Mouse (Mus musculus) heart, postnatal 25 days (tissue): ENCODE data around the gene Tmem144. TPM values are rescaled to one million over a fixed set of nuclear protein-coding genes. Genes with fewer than 3 reads are reported as not detected.

Experiments
- DNase-seq: peaks from one replicate; pipeline ENCODE4 v3.0.0; 2022; ENCODE audit warnings: low spot score
- intact Hi-C: fragments of 180-260 bp; cut with DNase I; formaldehyde crosslinking; loops from one replicate; pipeline ENCODE4 v1.15.1; 2025
- total RNA-seq, 2 experiments: library from RNA; stranded (reverse); gene quantifications; 2 replicates each; pipeline ENCODE4 v1.2.3; 2021

The Tmem144 gene
- total RNA-seq, 2 experiments from 2014 or later, result 8.1 to 9.1 TPM

DNA sequence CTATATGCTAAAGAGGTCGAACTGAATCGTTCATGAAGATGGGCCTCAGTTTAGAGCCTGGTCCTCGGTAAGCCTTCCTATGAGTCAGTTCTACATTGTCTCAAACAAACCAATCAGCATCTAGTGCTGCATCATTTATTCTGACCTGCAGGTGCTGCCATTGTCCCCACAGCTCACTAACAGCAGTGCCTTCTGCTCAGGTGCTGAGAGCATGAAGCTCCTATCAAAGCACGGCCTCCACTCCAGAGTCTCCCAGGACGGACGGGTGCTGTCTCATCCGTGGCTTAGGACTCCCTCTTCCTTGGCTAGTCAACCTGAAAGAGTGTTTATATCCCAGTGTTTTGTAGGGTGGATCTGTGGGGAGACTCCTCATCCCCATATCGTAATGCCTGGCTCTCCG lies 14.0 kb upstream of the Tmem144 start:
- intact Hi-C loops, result no loop called here
- DNase-seq, result no peak

DNA sequence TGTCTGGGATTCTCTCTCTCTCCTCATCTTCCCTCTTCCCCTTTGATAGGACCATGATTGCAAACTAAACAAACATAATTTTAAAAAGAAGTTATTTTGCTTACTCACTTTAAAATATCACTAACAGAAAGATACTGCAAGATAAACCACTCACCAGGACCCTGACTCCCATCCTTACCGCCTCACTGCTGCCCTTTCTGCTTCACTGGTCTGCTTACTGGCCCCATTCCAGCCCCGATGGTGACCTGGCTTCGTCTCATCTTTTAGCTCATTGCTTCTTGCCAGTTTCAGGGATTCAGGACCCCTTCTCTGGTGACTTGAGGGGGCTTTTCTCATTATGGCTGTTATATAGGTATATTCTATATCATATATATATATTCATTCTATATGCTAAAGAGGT lies 13.5 kb upstream of the Tmem144 start:
- intact Hi-C loops, result no loop called here

DNA sequence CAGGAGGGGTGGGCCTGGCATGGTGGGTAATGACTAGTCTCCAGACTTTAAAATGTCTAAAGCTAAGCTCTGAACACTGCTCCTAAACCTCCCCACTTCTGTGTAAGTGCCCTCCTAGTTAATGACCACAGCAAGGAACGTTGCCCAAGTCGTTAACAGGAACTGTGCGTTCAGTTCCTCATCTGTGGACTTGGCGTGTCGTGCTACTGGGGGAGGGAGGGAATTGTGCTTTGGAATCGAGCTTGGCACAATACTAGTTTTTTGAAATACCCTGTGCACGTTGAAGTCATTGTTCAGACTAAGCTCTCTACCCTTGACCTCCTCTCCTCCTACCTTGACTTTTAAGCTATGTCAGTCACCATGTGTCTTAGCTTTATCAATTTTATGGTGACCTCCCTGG lies 12.3 kb upstream of the Tmem144 start:
- no peak for DNase-seq
- intact Hi-C loops, result no loop called here

More for the DNA sequence above, 13.5 kb upstream of the Tmem144 start:
- no peak for DNase-seq

DNA sequence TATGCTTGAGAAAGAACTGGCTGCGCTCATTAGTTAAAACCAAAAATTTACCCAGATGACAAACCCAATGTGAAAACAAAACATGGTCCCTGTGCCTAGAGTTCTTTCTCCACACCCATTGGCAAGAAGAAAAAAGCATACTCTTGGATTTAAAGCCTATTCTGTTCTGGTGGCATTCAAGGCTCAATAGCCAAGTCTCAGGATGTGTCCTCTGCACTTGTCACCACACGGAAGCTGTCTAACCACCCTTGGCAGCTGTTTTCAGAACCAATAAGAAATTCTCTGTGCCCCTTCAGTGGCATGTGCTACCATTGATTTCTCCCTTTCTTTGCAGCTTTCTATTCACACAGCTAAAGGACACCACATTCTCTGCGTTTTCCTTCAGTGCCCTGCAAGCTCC lies 5.6 kb upstream of the Tmem144 start:
- intact Hi-C loops, result no loop called here
- DNase-seq, result no peak

DNA sequence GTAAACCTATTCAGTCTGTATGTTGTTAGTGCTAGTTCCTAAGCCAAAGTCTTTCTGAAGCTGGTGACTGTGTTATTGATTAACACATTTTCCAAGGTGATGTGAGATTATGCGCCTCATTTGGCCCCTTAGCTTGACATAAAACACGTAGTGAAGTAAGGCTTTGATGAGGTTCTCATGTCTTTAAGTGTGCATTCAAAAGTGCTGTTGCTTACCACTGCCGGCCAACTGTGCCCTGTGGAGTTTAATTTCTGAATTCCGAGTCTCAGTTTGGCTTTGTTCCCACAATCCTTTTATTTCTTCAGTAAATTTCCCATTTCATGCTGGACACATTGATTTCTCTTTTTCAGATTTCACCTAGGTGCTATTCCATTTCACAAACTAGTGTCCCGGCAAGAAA lies 5.2 kb upstream of the Tmem144 start:
- intact Hi-C loops, result no loop called here
- no peak for DNase-seq

DNA sequence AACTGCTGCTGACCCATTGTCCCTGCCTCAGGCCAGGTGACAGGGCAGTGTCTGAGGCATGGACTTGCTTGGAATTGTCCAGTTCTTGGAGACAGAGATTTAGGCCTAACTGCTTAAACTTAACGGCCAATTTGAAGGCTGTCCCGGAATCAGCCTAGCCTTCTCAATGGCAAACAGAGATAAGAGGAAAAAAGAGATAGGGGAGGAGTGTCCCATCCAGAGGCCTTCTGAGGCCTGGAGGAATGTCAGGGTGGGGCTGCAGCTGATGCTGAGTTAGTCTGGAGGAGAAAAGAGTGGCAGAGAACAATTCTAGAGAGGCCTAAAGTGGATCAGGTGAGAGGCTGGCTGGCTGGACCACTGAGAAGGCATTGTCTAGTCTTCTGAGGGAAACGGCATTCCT lies 465 bp downstream of the Tmem144 start:
- DNase-seq, result no peak
- intact Hi-C loops, result no loop called here

DNA sequence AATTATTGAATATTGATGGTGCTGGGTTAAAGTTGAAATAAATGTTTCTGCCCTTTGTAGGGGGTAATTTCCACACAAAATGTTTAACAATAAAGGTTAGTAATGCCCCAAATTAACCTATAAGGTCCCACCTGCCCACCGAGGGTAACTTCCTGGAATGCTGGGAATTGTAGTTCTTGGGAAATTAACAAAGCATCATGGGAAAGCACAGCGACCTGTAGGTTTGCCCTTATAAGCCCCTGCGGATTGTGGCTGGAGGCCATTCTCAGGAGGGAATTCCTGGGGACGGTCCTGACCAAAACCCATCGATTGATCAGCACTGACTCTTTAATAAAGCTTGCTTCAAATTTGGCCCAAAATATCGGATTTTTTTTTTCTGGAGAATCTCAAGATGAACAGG lies 1.9 kb downstream of the Tmem144 start:
- intact Hi-C loops, result no loop called here
- DNase-seq, result no peak

DNA sequence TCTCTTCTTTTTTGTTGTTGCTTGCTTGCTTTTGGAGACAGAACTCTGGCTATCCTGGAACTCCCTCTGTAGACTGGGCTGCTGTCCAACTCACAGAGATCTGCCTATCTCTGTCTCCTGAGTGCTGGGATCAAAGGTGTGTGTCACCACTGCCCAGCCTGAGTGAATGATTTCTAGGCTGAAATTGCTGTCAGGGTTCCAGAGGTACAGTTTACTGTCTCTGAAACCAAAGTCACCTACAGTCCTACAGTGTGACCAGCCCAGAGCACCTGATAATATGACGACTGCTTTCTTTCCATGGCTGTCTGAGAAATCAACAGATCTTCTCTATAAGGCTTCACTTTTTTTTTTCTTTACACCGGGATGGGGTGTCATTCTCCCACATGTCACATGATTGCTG lies 3.0 kb downstream of the Tmem144 start:
- no peak for DNase-seq
- intact Hi-C loops, result no loop called here

DNA sequence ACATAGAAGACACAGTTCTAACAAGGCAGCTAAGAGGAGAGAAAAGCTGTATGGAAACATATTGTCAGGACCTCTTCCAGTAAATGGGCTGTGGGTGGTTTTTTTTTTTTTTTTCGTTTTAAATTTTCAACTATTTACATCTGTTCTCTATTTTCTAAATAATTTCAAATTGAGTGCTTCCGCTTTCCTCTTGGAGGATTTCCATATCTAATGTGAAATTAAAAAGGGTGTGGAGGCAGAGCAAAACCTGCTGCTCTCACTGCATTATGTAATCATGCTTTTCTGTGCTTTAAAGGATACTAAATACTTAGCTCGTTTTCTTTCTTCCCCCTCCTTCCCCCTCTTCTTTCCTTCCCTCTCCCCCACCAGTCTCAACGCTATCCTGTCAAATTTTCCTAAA lies 3.7 kb downstream of the Tmem144 start:
- intact Hi-C loops, result no loop called here

DNA sequence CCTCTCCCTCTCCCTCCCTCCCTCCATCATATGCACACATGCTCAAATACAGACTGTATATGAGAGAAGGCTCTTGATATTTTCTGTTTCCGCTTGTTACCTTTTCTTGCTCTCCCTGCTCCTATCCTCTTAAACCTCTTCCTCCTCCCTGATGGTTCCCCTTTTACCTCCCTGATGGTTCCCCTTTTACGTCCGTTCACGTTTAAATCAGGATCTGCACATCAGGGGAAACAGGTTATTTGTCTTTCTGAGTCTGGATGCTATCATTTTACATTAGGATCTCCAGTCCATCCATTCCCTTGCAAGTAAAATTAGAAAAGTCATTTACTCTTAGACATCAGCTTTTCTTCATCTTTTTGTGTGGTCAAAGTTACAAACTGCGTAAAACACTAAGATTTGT lies 5.9 kb downstream of the Tmem144 start:
- intact Hi-C loops, result no loop called here
- no peak for DNase-seq

More for the DNA sequence above, 3.7 kb downstream of the Tmem144 start:
- no peak for DNase-seq

DNA sequence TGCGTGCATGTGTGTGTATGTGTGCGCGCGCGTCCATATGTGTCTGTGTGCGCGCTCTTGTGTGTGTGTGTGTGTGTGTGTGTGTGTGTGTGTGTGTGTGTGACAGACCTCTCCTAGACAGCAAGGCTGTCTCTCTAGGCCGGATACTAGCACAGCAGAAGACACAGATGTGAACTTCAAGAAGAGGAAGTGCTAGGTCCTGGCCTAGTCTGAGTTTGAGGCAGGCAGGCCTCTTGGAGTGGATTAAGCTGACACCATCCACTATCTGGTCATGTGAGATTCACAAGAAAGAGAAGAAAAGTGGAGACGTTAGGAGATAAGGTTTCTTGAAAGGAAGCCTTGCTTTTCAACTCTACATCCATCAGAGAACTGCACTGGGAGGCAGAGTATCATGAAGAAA lies 8.6 kb downstream of the Tmem144 start:
- intact Hi-C loops, result no loop called here
- DNase-seq, result no peak

DNA sequence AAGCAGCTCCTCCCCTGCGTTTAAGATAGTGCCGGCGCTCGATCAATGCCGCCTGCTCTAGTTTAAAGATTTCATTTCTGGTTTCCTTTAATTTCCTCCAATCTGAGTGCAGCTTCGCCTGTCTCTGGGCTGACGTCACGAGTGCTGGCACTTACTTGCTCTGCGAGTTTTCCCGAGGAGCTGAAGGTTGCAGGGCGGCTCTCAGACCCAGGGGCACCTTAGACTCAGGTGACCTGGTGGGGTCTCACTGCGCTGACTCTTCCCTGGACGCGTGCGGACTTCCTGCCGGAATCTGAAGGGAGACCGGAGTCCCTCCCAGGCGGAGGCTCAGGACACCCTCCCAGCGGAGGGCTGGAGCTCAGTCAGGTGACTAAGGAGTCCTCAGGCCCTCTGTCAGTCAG lies 10.0 kb downstream of the Tmem144 start:
- intact Hi-C loops, result no loop called here

DNA sequence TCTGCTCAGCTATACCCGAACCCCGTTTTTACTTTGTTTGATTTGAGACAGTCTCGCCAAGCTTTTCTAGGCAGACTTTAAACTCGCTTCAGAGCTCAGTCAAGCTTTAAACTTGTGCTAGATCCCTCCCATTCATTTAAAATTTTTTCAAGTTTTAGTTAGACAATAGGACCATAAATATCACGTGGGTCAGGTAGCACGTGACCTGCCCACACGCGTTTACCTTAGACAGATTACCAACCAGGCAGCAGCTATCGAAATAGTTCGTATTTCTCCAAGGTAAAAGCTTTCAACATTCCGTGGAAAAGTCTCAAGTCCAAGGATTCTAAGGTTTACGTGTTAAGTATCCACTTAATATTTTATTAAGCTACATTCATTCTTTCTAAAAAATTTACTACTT lies 10.4 kb downstream of the Tmem144 start:
- intact Hi-C loops, result no loop called here
- DNase-seq, result no peak

More for the DNA sequence above, 10.0 kb downstream of the Tmem144 start:
- DNase-seq, result peak; percentile 41

DNA sequence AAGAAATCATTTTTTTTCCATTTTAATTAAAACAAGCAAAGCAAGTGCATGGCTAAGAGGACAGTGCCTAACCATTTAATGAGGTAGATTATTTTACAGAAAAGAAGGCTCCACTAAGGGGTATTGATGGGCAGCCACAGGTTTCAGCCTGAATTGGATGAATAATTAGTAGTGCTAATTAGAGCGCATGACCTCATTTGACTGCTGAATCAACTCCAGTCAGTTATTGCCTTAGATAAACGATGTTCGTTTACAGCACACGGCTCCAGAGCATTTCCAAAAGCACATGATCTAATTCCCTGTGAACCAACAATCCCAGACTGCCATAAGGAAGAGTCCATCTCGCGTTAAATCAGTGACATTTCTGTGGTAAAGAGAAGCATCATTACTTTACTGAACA lies 11.1 kb downstream of the Tmem144 start:
- intact Hi-C loops, result no loop called here
- DNase-seq, result no peak

DNA sequence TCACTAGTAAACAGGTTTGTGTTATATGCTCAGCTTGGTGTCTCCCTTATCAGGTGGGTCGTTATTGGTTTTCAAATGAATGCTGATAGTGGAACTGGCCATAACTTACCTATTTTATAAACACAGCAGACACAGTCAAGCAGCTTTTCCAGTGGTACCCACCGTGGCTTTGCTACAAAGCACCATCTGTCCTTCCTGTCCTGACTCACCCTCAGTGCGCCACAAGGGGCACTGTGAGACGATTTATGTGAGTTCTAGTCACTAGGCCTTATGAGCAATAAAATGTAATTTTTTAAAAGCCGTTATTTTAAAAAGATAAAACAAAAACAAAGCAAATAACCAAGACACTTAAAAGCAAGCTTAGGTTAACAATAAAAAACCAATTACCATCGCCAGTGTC lies 13.8 kb downstream of the Tmem144 start:
- intact Hi-C loops, result no loop called here
- no peak for DNase-seq

DNA sequence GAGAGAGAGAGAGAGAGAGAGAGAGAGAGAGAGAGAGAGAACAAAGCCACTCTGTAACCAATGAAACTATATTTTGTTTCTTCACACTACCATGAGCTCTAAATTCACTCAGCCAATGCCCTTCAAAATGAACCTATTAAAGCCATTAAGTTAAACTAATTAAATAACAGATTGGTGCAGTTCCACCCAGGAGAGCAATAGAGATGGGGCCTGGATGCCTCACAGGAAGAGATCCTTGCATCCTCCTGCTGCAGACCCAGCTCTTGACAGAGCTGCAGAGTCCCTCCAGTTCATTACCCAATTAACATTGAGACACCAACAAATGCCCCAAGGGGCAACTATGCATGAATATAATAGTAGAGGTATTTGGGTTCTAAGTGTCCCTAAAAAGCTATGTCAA lies 23.3 kb downstream of the Tmem144 start:
- intact Hi-C loops, result no loop called here
- no peak for DNase-seq

DNA sequence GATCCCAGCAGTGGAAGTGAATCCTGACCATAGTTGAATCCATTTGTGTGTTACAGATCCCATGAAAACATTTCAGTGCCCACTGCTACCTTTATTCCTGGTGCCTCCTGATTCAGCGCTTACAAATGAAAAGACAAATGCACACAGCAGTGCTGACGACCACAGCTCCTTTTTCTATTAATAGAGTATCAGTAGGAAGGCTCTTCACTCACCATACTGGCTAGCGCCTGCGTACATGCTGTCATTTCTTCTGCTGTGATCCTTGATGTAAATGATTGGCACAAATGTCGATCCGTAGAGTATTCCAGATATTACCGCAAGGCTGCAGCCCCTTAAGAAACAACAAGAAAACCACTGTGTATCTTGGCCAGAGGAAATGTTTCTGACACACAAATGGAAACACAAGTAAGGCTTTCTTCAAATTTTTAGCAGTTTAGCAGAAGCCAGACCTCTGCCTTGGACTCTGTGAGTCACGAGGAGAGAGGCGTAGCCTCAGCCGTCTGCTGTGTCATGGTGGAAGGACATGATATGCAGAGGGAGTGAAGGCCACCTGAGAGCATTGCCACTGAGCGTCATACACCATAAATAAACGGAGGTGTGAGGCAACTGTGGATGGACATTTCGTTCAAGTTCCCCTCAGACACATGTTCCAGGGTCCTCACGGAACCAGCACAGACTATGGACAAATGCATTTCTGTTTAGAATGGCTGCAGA lies 27.3 kb downstream of the Tmem144 start:
- intact Hi-C loops, result no loop called here
- no peak for DNase-seq

DNA sequence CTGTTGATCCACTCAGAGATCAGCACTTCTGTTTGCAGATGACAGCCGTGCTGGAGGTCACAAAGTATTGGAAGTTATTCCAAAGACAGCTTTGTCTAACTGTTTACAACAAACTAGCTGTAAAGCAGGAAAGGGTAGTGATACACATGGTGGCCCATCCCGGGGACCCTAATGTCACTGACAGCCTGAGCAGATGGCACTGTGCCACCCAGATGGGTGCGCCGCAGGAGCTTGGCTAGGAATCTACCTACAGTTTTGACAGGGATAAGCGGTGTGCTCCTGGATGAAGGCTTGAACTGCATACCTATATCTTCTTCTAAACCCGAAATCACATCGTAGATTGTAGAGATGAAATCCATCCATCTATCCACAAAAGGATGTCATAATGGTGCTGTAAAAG lies 29.4 kb downstream of the Tmem144 start:
- no peak for DNase-seq

DNA sequence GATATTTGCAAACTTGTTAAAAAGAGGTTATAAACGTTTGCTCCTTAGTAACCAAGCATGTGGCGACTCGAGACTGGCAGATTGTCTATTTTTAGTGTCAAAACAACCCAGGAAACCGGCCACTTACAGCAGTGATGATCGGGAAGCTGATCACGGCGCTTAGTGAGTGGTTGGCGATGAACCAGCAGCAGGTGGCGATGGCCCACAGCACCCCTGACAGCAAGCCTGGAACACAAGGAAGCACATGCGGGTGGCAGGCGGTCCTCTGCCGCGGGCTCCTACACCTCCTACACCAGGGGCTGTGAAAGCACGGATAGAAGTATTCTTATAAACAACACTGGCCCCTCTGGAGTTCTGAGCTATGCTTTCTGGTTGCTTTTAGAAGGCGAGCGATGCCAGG lies 31.4 kb downstream of the Tmem144 start:
- intact Hi-C loops, result no loop called here
- no peak for DNase-seq

More for the DNA sequence above, 29.4 kb downstream of the Tmem144 start:
- intact Hi-C loops, result no loop called here

DNA sequence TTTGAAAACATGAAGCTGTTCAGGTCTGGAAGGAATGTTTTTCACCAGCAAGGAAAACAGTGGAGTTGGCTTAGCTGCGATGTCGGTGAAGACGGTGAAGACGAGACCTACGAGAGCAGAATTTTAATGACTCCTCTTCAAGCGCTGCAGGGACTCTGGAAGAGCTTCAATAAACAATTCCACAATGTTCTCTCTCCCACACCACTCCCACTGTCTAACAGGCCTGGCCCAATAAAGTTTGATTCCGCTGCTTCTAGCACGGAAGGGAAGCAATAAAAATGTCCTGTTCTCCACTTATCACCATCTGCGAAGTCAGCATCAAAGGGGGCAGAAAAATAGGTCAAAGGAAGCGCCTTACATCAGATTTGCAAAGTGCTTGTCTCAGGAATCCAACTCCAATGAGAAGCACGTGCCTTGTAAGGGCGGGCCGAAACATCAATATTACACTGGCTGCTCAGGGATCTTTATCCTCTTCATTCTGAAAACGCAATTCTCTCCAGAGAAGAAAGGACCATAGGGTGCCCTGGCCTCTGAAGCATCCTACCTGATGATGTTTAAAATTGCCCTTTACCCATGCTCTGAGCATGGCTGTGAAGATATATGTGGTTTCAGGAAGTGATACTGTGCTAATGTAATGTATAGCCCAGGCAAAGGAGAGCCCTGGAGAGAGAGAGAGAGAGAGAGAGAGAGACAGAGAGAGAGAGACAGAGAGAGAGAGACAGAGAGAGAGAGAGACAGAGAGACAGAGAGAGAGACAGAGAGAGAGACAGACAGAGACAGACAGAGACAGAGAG lies 34.2 kb downstream of the Tmem144 start:
- intact Hi-C loops, result no loop called here
- DNase-seq, result no peak

DNA sequence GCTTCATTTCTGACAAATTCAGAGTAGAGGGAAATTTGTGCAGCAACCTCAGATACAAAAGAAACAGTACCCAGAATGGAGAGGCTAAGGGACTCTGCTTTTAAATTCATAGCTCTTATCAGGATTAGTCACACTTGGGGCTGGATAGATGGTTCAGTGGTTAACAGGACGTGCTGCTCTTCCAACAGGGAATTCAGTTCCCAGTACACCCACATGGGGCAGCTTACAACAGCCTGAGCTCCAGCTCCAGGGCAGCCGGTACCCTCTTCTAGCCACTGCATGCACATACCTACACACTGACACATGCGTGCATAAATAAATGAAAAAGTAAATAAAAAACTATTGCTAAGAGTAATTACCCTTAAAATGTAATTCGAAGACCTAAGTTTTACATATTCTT lies 36.3 kb downstream of the Tmem144 start:
- intact Hi-C loops, result no loop called here

More for the DNA sequence above, 36.3 kb downstream of the Tmem144 start:
- no peak for DNase-seq
